Mouse (Mus musculus): ENCODE results near the gene Slc35e2. TPM values are rescaled to one million over a fixed set of nuclear protein-coding genes. Genes with fewer than 3 reads are reported as not detected.

The Slc35e2 gene
- polyA plus RNA-seq, 1 experiment from 2014 or later, result 6.2 TPM

Other genes with a start within 250 kb of the Slc35e2 start
- 32.8 and 38.7 TPM in 2 replicates for gene Prkcz, start 240.1 kb upstream of the Slc35e2 start, polyA plus RNA-seq (2015; fragmentation: Nextera tagmentation; extraction: Ambion mirVana)
- 0.11 and 0.15 TPM in 2 replicates for gene Gabrd, start 203.3 kb upstream of the Slc35e2 start, polyA plus RNA-seq (2015; fragmentation: Nextera tagmentation; extraction: Ambion mirVana)
- gene Cfap74, start 192.2 kb upstream of the Slc35e2 start, polyA plus RNA-seq (2015; fragmentation: Nextera tagmentation; extraction: Ambion mirVana), result 1.4 and 1.5 TPM in 2 replicates
- 4.3 and 7.3 TPM in 2 replicates for gene Tmem52, start 132.3 kb upstream of the Slc35e2 start, polyA plus RNA-seq (2015; fragmentation: Nextera tagmentation; extraction: Ambion mirVana)
- 300 and 376 TPM in 2 replicates for gene Gnb1, start 110.1 kb upstream of the Slc35e2 start, polyA plus RNA-seq (2015; fragmentation: Nextera tagmentation; extraction: Ambion mirVana)
- 97.3 and 98.2 TPM in 2 replicates for gene Nadk, start 39.0 kb upstream of the Slc35e2 start, polyA plus RNA-seq (2015; fragmentation: Nextera tagmentation; extraction: Ambion mirVana)
- gene Cdk11b, start 23.4 kb downstream of the Slc35e2 start, polyA plus RNA-seq (2015; fragmentation: Nextera tagmentation; extraction: Ambion mirVana), result 48.4 and 49.8 TPM in 2 replicates
- not detected in 2 replicates for gene Gm10563, start 44.0 kb downstream of the Slc35e2 start, polyA plus RNA-seq (2015; fragmentation: Nextera tagmentation; extraction: Ambion mirVana)
- 39.6 and 41.3 TPM in 2 replicates for gene Mmp23, start 52.0 kb downstream of the Slc35e2 start, polyA plus RNA-seq (2015; fragmentation: Nextera tagmentation; extraction: Ambion mirVana)
- 18.6 and 18.7 TPM in 2 replicates for gene Mib2, start 67.8 kb downstream of the Slc35e2 start, polyA plus RNA-seq (2015; fragmentation: Nextera tagmentation; extraction: Ambion mirVana)
- gene Fndc10, start 92.9 kb downstream of the Slc35e2 start, polyA plus RNA-seq (2015; fragmentation: Nextera tagmentation; extraction: Ambion mirVana), result 1.9 and 2.0 TPM in 2 replicates
- 155 and 163 TPM in 2 replicates for gene Ssu72, start 103.4 kb downstream of the Slc35e2 start, polyA plus RNA-seq (2015; fragmentation: Nextera tagmentation; extraction: Ambion mirVana)
- 0.16 and 0.23 TPM in 2 replicates for gene Tmem240, start 133.4 kb downstream of the Slc35e2 start, polyA plus RNA-seq (2015; fragmentation: Nextera tagmentation; extraction: Ambion mirVana)
- gene Atad3a, start 159.7 kb downstream of the Slc35e2 start, polyA plus RNA-seq (2015; fragmentation: Nextera tagmentation; extraction: Ambion mirVana), result 142 and 150 TPM in 2 replicates
- gene Vwa1, start 173.3 kb downstream of the Slc35e2 start, polyA plus RNA-seq (2015; fragmentation: Nextera tagmentation; extraction: Ambion mirVana), result 18.9 TPM in 2 replicates
- 0.89 and 1.1 TPM in 2 replicates for gene Tmem88b, start 184.5 kb downstream of the Slc35e2 start, polyA plus RNA-seq (2015; fragmentation: Nextera tagmentation; extraction: Ambion mirVana)
- not detected in 2 replicates for gene Ankrd65, start 189.0 kb downstream of the Slc35e2 start, polyA plus RNA-seq (2015; fragmentation: Nextera tagmentation; extraction: Ambion mirVana)
- 210 and 226 TPM in 2 replicates for gene Mrpl20, start 201.5 kb downstream of the Slc35e2 start, polyA plus RNA-seq (2015; fragmentation: Nextera tagmentation; extraction: Ambion mirVana)
- 130 and 131 TPM in 2 replicates for gene Ccnl2, start 211.1 kb downstream of the Slc35e2 start, polyA plus RNA-seq (2015; fragmentation: Nextera tagmentation; extraction: Ambion mirVana)
- gene Aurkaip1, start 229.9 kb downstream of the Slc35e2 start, polyA plus RNA-seq (2015; fragmentation: Nextera tagmentation; extraction: Ambion mirVana), result 180 and 196 TPM in 2 replicates
- gene Mxra8, start 238.3 kb downstream of the Slc35e2 start, polyA plus RNA-seq (2015; fragmentation: Nextera tagmentation; extraction: Ambion mirVana), result 76.3 and 80.5 TPM in 2 replicates
- 3.7 and 4.7 TPM in 2 replicates for gene Dvl1, start 246.0 kb downstream of the Slc35e2 start, polyA plus RNA-seq (2015; fragmentation: Nextera tagmentation; extraction: Ambion mirVana)